Mouse (Mus musculus) spleen, postnatal 4 days (tissue): ENCODE data around the gene Stag1.

Experiments used
- DNase-seq, 2 experiments: peaks; one replicate each; pipeline ENCODE4 v3.0.0; 2022; ENCODE audit warnings: low spot score in 2 of 2

Gene Stag1

GRCm38 (mm10) chr9:100951481-100951880 lies 353.9 kb downstream of the Stag1 start:
- DNase-seq = peak; percentile 44 to 68

- peak in 1 of 2 experiments; percentile 34 for DNase-seq
These were observed 365.4 kb downstream of the Stag1 start for GRCm38 (mm10) chr9:100962903-100963427.

GRCm38 (mm10) chr9:100963428-100963912 lies 365.9 kb downstream of the Stag1 start:
- DNase-seq = no peak

- no peak for DNase-seq
These were observed 366.5 kb downstream of the Stag1 start for GRCm38 (mm10) chr9:100964106-100964505.

GRCm38 (mm10) chr9:100969461-100969860 lies 371.9 kb downstream of the Stag1 start:
- DNase-seq = no peak

GRCm38 (mm10) chr9:100978666-100979065 lies 381.1 kb downstream of the Stag1 start:
- DNase-seq = no peak

GRCm38 (mm10) chr9:100979260-100979659 lies 381.7 kb downstream of the Stag1 start:
- DNase-seq = no peak

- no peak for DNase-seq
These were observed 385.2 kb downstream of the Stag1 start for GRCm38 (mm10) chr9:100982786-100983185.

- DNase-seq = no peak
These were observed 387.0 kb downstream of the Stag1 start for GRCm38 (mm10) chr9:100984381-100985310.

GRCm38 (mm10) chr9:100987006-100987405 lies 389.4 kb downstream of the Stag1 start:
- no peak for DNase-seq

- no peak for DNase-seq
These were observed 390.3 kb downstream of the Stag1 start for GRCm38 (mm10) chr9:100987850-100988249.

- DNase-seq = no peak
These were observed 393.0 kb downstream of the Stag1 start for GRCm38 (mm10) chr9:100990609-100991008.

GRCm38 (mm10) chr9:100991321-100991720 lies 393.7 kb downstream of the Stag1 start:
- DNase-seq = no peak

GRCm38 (mm10) chr9:100992191-100992590 lies 394.6 kb downstream of the Stag1 start:
- DNase-seq = no peak

- no peak for DNase-seq
These were observed 396.3 kb downstream of the Stag1 start for GRCm38 (mm10) chr9:100993937-100994336.

- DNase-seq = no peak
These were observed 399.5 kb downstream of the Stag1 start for GRCm38 (mm10) chr9:100997138-100997537.

GRCm38 (mm10) chr9:101002053-101002452 lies 404.5 kb downstream of the Stag1 start:
- peak; percentile 47 to 72 for DNase-seq

GRCm38 (mm10) chr9:101002841-101003240 lies 405.2 kb downstream of the Stag1 start:
- no peak for DNase-seq

GRCm38 (mm10) chr9:101003302-101003701 lies 405.7 kb downstream of the Stag1 start:
- no peak for DNase-seq

- no peak for DNase-seq
These were observed 408.3 kb downstream of the Stag1 start for GRCm38 (mm10) chr9:101005866-101006265.
